Mouse (Mus musculus): ENCODE measurements around the gene Nubp2. TPM values are rescaled to one million over a fixed set of nuclear protein-coding genes. Genes with fewer than 3 reads are reported as not detected.
A peak's percentile ranks its signal among the peaks of the same experiment; 100 is the strongest.

The Nubp2 gene
- total RNA-seq, 1 experiment from 2014 or later: 39.5 TPM

GRCm38 (mm10) chr17:24861785-24862184, 24.4 kb downstream of the Nubp2 start:
- no peak for DNase-seq

GRCm38 (mm10) chr17:24860076-24860475, 26.1 kb downstream of the Nubp2 start:
- no peak for DNase-seq

GRCm38 (mm10) chr17:24858967-24859366, 27.2 kb downstream of the Nubp2 start:
- no peak for DNase-seq

GRCm38 (mm10) chr17:24857831-24858470, 28.2 kb downstream of the Nubp2 start:
- DNase-seq: no peak

GRCm38 (mm10) chr17:24856589-24856988, 29.6 kb downstream of the Nubp2 start:
- DNase-seq: no peak

- no peak for DNase-seq
These were observed 30.2 kb downstream of the Nubp2 start for GRCm38 (mm10) chr17:24855838-24856464.

- DNase-seq: no peak
These were observed 34.6 kb downstream of the Nubp2 start for GRCm38 (mm10) chr17:24851381-24852125.

GRCm38 (mm10) chr17:24850773-24851127, 35.4 kb downstream of the Nubp2 start:
- no peak for DNase-seq

- peak; percentile 96 for DNase-seq
These were observed 35.9 kb downstream of the Nubp2 start, which contains the start of gene Fahd1 for GRCm38 (mm10) chr17:24850065-24850772. TSS of gene Fahd1 (minus strand) at chr17:24850364.

- DNase-seq: no peak
These were observed 36.5 kb downstream of the Nubp2 start for GRCm38 (mm10) chr17:24849733-24850064.

- no peak for DNase-seq
These were observed 37.5 kb downstream of the Nubp2 start for GRCm38 (mm10) chr17:24848600-24849031.

GRCm38 (mm10) chr17:24847386-24847785, 38.8 kb downstream of the Nubp2 start:
- no peak for DNase-seq

GRCm38 (mm10) chr17:24844525-24844924, 41.6 kb downstream of the Nubp2 start:
- DNase-seq: no peak

- no peak for DNase-seq
These were observed 43.5 kb downstream of the Nubp2 start for GRCm38 (mm10) chr17:24842631-24843030.

GRCm38 (mm10) chr17:24841133-24841532, 45.0 kb downstream of the Nubp2 start:
- peak; percentile 13 for DNase-seq

- no peak for DNase-seq
These were observed 45.8 kb downstream of the Nubp2 start for GRCm38 (mm10) chr17:24840341-24840740.

- DNase-seq: no peak
These were observed 46.3 kb downstream of the Nubp2 start, which contains the start of gene Hagh for GRCm38 (mm10) chr17:24839842-24840241. TSS of gene Hagh (plus strand) at chr17:24840143.

Other genes starting within 250 kb of the Nubp2 start
- 90.2 and 99.1 TPM in 2 replicates for gene Slc9a3r2, start 236.0 kb downstream of the Nubp2 start, total RNA-seq (2021)
- gene Npw, start 227.9 kb downstream of the Nubp2 start, total RNA-seq (2021): not detected in 2 replicates
- gene Zfp598, start 216.7 kb downstream of the Nubp2 start, total RNA-seq (2021): 44.5 and 47.4 TPM in 2 replicates
- gene Syngr3, start 196.4 kb downstream of the Nubp2 start, total RNA-seq (2021): 1.8 and 5.7 TPM in 2 replicates
- gene Gfer, start 190.2 kb downstream of the Nubp2 start, total RNA-seq (2021): 36.0 and 39.3 TPM in 2 replicates
- gene Noxo1, start 190.1 kb downstream of the Nubp2 start, total RNA-seq (2021): 3.6 and 5.7 TPM in 2 replicates
- 35.8 and 41.2 TPM in 2 replicates for gene Tbl3, start 178.7 kb downstream of the Nubp2 start, total RNA-seq (2021)
- not detected in 2 replicates for gene Rnf151, start 168.3 kb downstream of the Nubp2 start, total RNA-seq (2021)
- gene Rps2, start 168.2 kb downstream of the Nubp2 start, total RNA-seq (2021): 702 and 762 TPM in 2 replicates
- gene Ndufb10, start 161.9 kb downstream of the Nubp2 start, total RNA-seq (2021): 418 and 458 TPM in 2 replicates
- gene Rpl3l, start 158.5 kb downstream of the Nubp2 start, total RNA-seq (2021): 0.53 TPM in 1 of 2 replicates, not detected in the other
- gene Msrb1, start 149.7 kb downstream of the Nubp2 start, total RNA-seq (2021): 73.2 and 98.3 TPM in 2 replicates
- gene Hs3st6, start 133.4 kb downstream of the Nubp2 start, total RNA-seq (2021): 2.0 and 2.4 TPM in 2 replicates
- gene Meiob, start 82.1 kb downstream of the Nubp2 start, total RNA-seq (2021): 0.67 and 0.71 TPM in 2 replicates
- 122 and 150 TPM in 2 replicates for gene Hagh, start 46.2 kb downstream of the Nubp2 start, total RNA-seq (2021)
- 40.6 and 43.0 TPM in 2 replicates for gene Fahd1, start 36.0 kb downstream of the Nubp2 start, total RNA-seq (2021)
- 1.2 and 12.2 TPM in 2 replicates for gene Igfals, start 20.4 kb downstream of the Nubp2 start, total RNA-seq (2021)
- 30.2 and 34.6 TPM in 2 replicates for gene Spsb3, start 294 bp upstream of the Nubp2 start, total RNA-seq (2021)
- 36.7 and 43.1 TPM in 2 replicates for gene Eme2, start 8.7 kb upstream of the Nubp2 start, total RNA-seq (2021)
- gene Mrps34, start 8.8 kb upstream of the Nubp2 start, total RNA-seq (2021): 133 and 145 TPM in 2 replicates
- gene Nme3, start 10.2 kb upstream of the Nubp2 start, total RNA-seq (2021): 46.1 and 47.4 TPM in 2 replicates
- 84.3 and 111 TPM in 2 replicates for gene Mapk8ip3, start 50.6 kb upstream of the Nubp2 start, total RNA-seq (2021)
- 33.9 and 45.2 TPM in 2 replicates for gene Jpt2, start 74.3 kb upstream of the Nubp2 start, total RNA-seq (2021)
- 23.3 and 26.7 TPM in 2 replicates for gene Cramp1l, start 129.4 kb upstream of the Nubp2 start, total RNA-seq (2021)
- gene Ift140, start 129.7 kb upstream of the Nubp2 start, total RNA-seq (2021): 30.0 and 43.7 TPM in 2 replicates
- gene Tmem204, start 197.2 kb upstream of the Nubp2 start, total RNA-seq (2021): 30.1 and 30.2 TPM in 2 replicates
- gene Telo2, start 229.6 kb upstream of the Nubp2 start, total RNA-seq (2021): 19.9 and 27.3 TPM in 2 replicates
- gene Ptx4, start 234.4 kb upstream of the Nubp2 start, total RNA-seq (2021): not detected in 2 replicates
- gene Clcn7, start 247.0 kb upstream of the Nubp2 start, total RNA-seq (2021): 33.3 and 35.2 TPM in 2 replicates